Mouse (Mus musculus) stomach, embryonic 16.5 days (tissue): ENCODE measurements around the gene Espn. TPM values are rescaled to one million over a fixed set of nuclear protein-coding genes. Genes with fewer than 3 reads are reported as not detected.

Experiments used
- ATAC-seq: fragments of 200-750 bp; cut with Nextera tagmentation; 2 replicates; pipeline ENCODE4 v1.8.0; 2017; ENCODE audit warnings: moderate number of reproducible peaks, moderate TSS enrichment; ENCODE audit not compliant: insufficient read depth, low FRiP score
- H3K27ac ChIP-seq: fragments of 300-500 bp; sonication (generic); 2 replicates; pipeline ENCODE4 v1.5.1; 2014; ENCODE audit warnings: low read length
- H3K27me3 ChIP-seq: fragments of 300-500 bp; sonication (generic); 2 replicates; pipeline ENCODE4 v1.6.1; 2014; ENCODE audit warnings: low read length, control low read depth, mixed read lengths; ENCODE audit not compliant: control insufficient read depth, insufficient read depth
- H3K36me3 ChIP-seq: fragments of 300-500 bp; sonication (generic); 2 replicates; pipeline ENCODE4 v1.6.1; 2014; ENCODE audit warnings: low read length; ENCODE audit not compliant: control insufficient read depth, insufficient read depth
- H3K4me1 ChIP-seq: fragments of 300-500 bp; sonication (generic); 2 replicates; pipeline ENCODE4 v1.6.1; 2014; ENCODE audit warnings: low read length, control low read depth, mixed read lengths; ENCODE audit not compliant: control insufficient read depth, insufficient read depth
- H3K4me2 ChIP-seq: fragments of 300-500 bp; sonication (generic); 2 replicates; pipeline ENCODE4 v1.6.1; 2014; ENCODE audit warnings: low read depth, low read length, mixed read lengths
- H3K4me3 ChIP-seq: fragments of 300-500 bp; sonication (generic); replicated peaks from 2 replicates; pipeline ENCODE4 v1.5.1; 2014; ENCODE audit warnings: mild to moderate bottlenecking, low read length
- H3K9ac ChIP-seq: fragments of 300-500 bp; sonication (generic); 2 replicates; pipeline ENCODE4 v1.6.1; 2014; ENCODE audit warnings: low read length
- H3K9me3 ChIP-seq: fragments of 300-500 bp; sonication (generic); replicated peaks from 2 replicates; pipeline ENCODE4 v1.6.1; 2016; ENCODE audit warnings: low read length, control low read depth; ENCODE audit not compliant: control insufficient read depth
- WGBS: fragments of 180-500 bp; shearing (Covaris S2); extraction: QIAGEN DNeasy Blood & Tissue Kit; methylation state at CpG from one replicate; pipeline ENCODE4 v1.1.7; 2014; 5-methylcytosine and 5-hydroxymethylcytosine counted together
- polyA plus RNA-seq: library from polyadenylated mRNA; unstranded; fragments of >200 nt; fragmentation: Nextera tagmentation; extraction: Ambion mirVana; gene quantifications from 2 replicates; pipeline ENCODE4 v1.2.1, GENCODE M21; 2015

Gene Espn
- polyA plus RNA-seq, 1 experiment from 2014 or later, result 9.1 TPM

GRCm38 (mm10) chr4:152125161-152126025, 26.8 kb downstream of the Espn start:
- peaks cover 23% of the 10 kb centered on the region for H3K4me1 ChIP-seq
- peaks cover 92% of the 10 kb centered on the region for H3K27me3 ChIP-seq
- H3K4me3 ChIP-seq, result peak overlapping the region; percentile 18
- 30% methylated on average over 56 of the region's 56 CpGs for WGBS
- no peaks in the 10 kb centered on the region for H3K36me3 ChIP-seq
- H3K27ac ChIP-seq, result no peak overlapping the region
- no peak for ATAC-seq
- no peak overlapping the region; the same call in 1 of the 2 replicates for H3K9ac ChIP-seq
- peak overlapping the region; percentile 30 for H3K4me2 ChIP-seq
- H3K9me3 ChIP-seq, result no peaks in the 10 kb centered on the region

GRCm38 (mm10) chr4:152124361-152124961, 27.7 kb downstream of the Espn start:
- no peak overlapping the region for H3K9ac ChIP-seq
- no peak overlapping the region for H3K27ac ChIP-seq
- no peaks in the 10 kb centered on the region for H3K36me3 ChIP-seq
- ATAC-seq, result no peak
- peaks cover 92% of the 10 kb centered on the region for H3K27me3 ChIP-seq
- H3K4me3 ChIP-seq, result no peak overlapping the region
- H3K4me1 ChIP-seq, result peaks cover 30% of the 10 kb centered on the region
- WGBS, result 32% methylated on average over 13 of the region's 13 CpGs
- no peaks in the 10 kb centered on the region for H3K9me3 ChIP-seq
- no peak overlapping the region for H3K4me2 ChIP-seq

- H3K9me3 ChIP-seq, result no peaks in the 10 kb centered on the region
- no peak overlapping the region for H3K27ac ChIP-seq
- H3K9ac ChIP-seq, result no peak overlapping the region
- peaks cover 39% of the 10 kb centered on the region for H3K4me1 ChIP-seq
- H3K27me3 ChIP-seq, result peaks cover 76% of the 10 kb centered on the region
- no peak for ATAC-seq
- WGBS, result 4% methylated on average over 12 of the region's 12 CpGs
- H3K4me3 ChIP-seq, result 0 out of 2 replicates have a peak overlapping the region, but pooled peaks have one; percentile 19
- no peaks in the 10 kb centered on the region for H3K36me3 ChIP-seq
- H3K4me2 ChIP-seq, result peak overlapping the region; percentile 25
Observed at GRCm38 (mm10) chr4:152121183-152121505, 31.0 kb downstream of the Espn start.

GRCm38 (mm10) chr4:152120311-152121182, 31.6 kb downstream of the Espn start:
- 4% methylated on average over 30 of the region's 31 CpGs for WGBS
- no peaks in the 10 kb centered on the region for H3K9me3 ChIP-seq
- H3K27me3 ChIP-seq, result peaks cover 70% of the 10 kb centered on the region
- H3K27ac ChIP-seq, result no peak overlapping the region
- 0 out of 2 replicates have a peak overlapping the region, but pooled peaks have one; percentile 5 for H3K9ac ChIP-seq
- peak overlapping the region; percentile 25 for H3K4me2 ChIP-seq
- peak overlapping the region; percentile 19 for H3K4me3 ChIP-seq
- H3K4me1 ChIP-seq, result peaks cover 40% of the 10 kb centered on the region
- no peak for ATAC-seq
- no peaks in the 10 kb centered on the region for H3K36me3 ChIP-seq

GRCm38 (mm10) chr4:152119396-152120292, 32.5 kb downstream of the Espn start:
- H3K4me2 ChIP-seq, result no peak overlapping the region
- H3K27ac ChIP-seq, result no peak overlapping the region
- 0 out of 2 replicates have a peak, but pooled peaks have one; percentile 5 for ATAC-seq
- H3K4me3 ChIP-seq, result 0 out of 2 replicates have a peak overlapping the region, but pooled peaks have one; percentile 5
- 13% methylated on average over 39 of the region's 39 CpGs for WGBS
- H3K36me3 ChIP-seq, result no peaks in the 10 kb centered on the region
- no peaks in the 10 kb centered on the region for H3K9me3 ChIP-seq
- H3K9ac ChIP-seq, result no peak overlapping the region
- peaks cover 37% of the 10 kb centered on the region for H3K4me1 ChIP-seq
- H3K27me3 ChIP-seq, result peaks cover 61% of the 10 kb centered on the region

GRCm38 (mm10) chr4:152117538-152117937, 34.6 kb downstream of the Espn start:
- H3K4me3 ChIP-seq, result no peak overlapping the region
- no peak overlapping the region for H3K4me2 ChIP-seq
- H3K36me3 ChIP-seq, result peaks cover 7% of the 10 kb centered on the region; the same call in 1 of the 2 replicates
- H3K4me1 ChIP-seq, result peaks cover 37% of the 10 kb centered on the region
- H3K9me3 ChIP-seq, result no peaks in the 10 kb centered on the region
- peak; percentile 80; the same call in 1 of the 2 replicates for ATAC-seq
- WGBS, result 54% methylated on average over 9 of the region's 9 CpGs
- peak overlapping the region; percentile 38; the same call in 1 of the 2 replicates for H3K27ac ChIP-seq
- H3K9ac ChIP-seq, result no peak overlapping the region
- H3K27me3 ChIP-seq, result peaks cover 43% of the 10 kb centered on the region

- ATAC-seq, result no peak
- Histone ChIP-seq H3K27ac (no peak within 1 kb of the TSS), H3K36me3 (peaks cover 7% of the 10 kb centered on the region; the same call in 1 of the 2 replicates), H3K4me2 (peak within 1 kb of the TSS; percentile 16), H3K9me3 (no peaks in the 10 kb centered on the region), H3K4me3 (peak within 1 kb of the TSS; percentile 15; the same call in 1 of the 2 replicates), H3K9ac (peak within 1 kb of the TSS; percentile 53; the same call in 1 of the 2 replicates), H3K27me3 (peaks cover 33% of the 10 kb centered on the region), H3K4me1 (peaks cover 37% of the 10 kb centered on the region)
- WGBS, result 9% methylated on average over 30 of the region's 30 CpGs
Observed at GRCm38 (mm10) chr4:152115921-152116612, 36.1 kb downstream of the Espn start, which contains the start of gene Tnfrsf25. TSS of gene Tnfrsf25 (plus strand) at chr4:152115934.
